Mouse (Mus musculus) A20 (cell line): ENCODE data around the gene Trank1.
A peak's percentile ranks its signal among the peaks of the same experiment; 100 is the strongest.

Experiments
- DNase-seq: peaks from one replicate; pipeline ENCODE4 v3.0.0-alpha.2; 2011; ENCODE audit warnings: low read depth, low spot score

Trank1 gene

GRCm38 (mm10) chr9:111311031-111311842, at the start of gene Trank1:
Trank1 (plus strand) TSS chr9:111311739.
- no peak for DNase-seq

GRCm38 (mm10) chr9:111267998-111268397, 43.5 kb upstream of the Trank1 start:
- DNase-seq, result no peak

GRCm38 (mm10) chr9:111270606-111271005, 40.9 kb upstream of the Trank1 start:
- no peak for DNase-seq

- no peak for DNase-seq
Measured at GRCm38 (mm10) chr9:111271056-111271433, 40.5 kb upstream of the Trank1 start.

- DNase-seq, result peak; percentile 100
Measured at GRCm38 (mm10) chr9:111271434-111272160, 39.9 kb upstream of the Trank1 start, which contains the start of the genes Mlh1 and Epm2aip1. Mlh1 (minus strand) TSS chr9:111271791. Epm2aip1 (plus strand) TSS chr9:111271929.

- DNase-seq, result no peak
Measured at GRCm38 (mm10) chr9:111272356-111272755, 39.2 kb upstream of the Trank1 start.

- peak; percentile 46 for DNase-seq
Measured at GRCm38 (mm10) chr9:111272996-111273785, 38.3 kb upstream of the Trank1 start.

- DNase-seq, result no peak
Measured at GRCm38 (mm10) chr9:111273958-111274357, 37.6 kb upstream of the Trank1 start.

- DNase-seq, result no peak
Measured at GRCm38 (mm10) chr9:111275156-111275555, 36.4 kb upstream of the Trank1 start.

- no peak for DNase-seq
Measured at GRCm38 (mm10) chr9:111285061-111285460, 26.5 kb upstream of the Trank1 start.

- no peak for DNase-seq
Measured at GRCm38 (mm10) chr9:111285676-111286075, 25.9 kb upstream of the Trank1 start.

- DNase-seq, result no peak
Measured at GRCm38 (mm10) chr9:111286468-111286867, 25.1 kb upstream of the Trank1 start.

GRCm38 (mm10) chr9:111287956-111288355, 23.6 kb upstream of the Trank1 start:
- DNase-seq, result no peak

GRCm38 (mm10) chr9:111289294-111289831, 22.2 kb upstream of the Trank1 start:
- DNase-seq, result no peak

GRCm38 (mm10) chr9:111289832-111290339, 21.7 kb upstream of the Trank1 start:
- peak; percentile 86 for DNase-seq

GRCm38 (mm10) chr9:111290539-111291100, 20.9 kb upstream of the Trank1 start:
- DNase-seq, result no peak

GRCm38 (mm10) chr9:111293234-111293633, 18.3 kb upstream of the Trank1 start:
- DNase-seq, result no peak

- no peak for DNase-seq
Measured at GRCm38 (mm10) chr9:111294911-111295310, 16.6 kb upstream of the Trank1 start.

- DNase-seq, result no peak
Measured at GRCm38 (mm10) chr9:111295323-111295722, 16.2 kb upstream of the Trank1 start.

GRCm38 (mm10) chr9:111296433-111296832, 15.1 kb upstream of the Trank1 start:
- DNase-seq, result no peak

GRCm38 (mm10) chr9:111298606-111299005, 12.9 kb upstream of the Trank1 start:
- no peak for DNase-seq
